Comparison of ENCODE assay signal across 34 mouse cellular contexts in genomic region chr8:3281296-3281695, GRCm38 (mm10).
"Had no signal": no experiment of that assay in that cellular context is flagged by ENCODE, and none has a peak within 500 bp of the region (broad histone marks: within the 10 kb centered on the region; RNA-seq: fewer than 3 reads in every experiment).

No protein-coding gene starts in this region.

- H3K27ac ChIP-seq: heart, embryonic 10.5 days; heart, embryonic 13.5 days; heart, embryonic 15.5 days; hindbrain, embryonic 10.5 days; hindbrain, embryonic 12.5 days; hindbrain, embryonic 13.5 days; hindbrain, embryonic 14.5 days; hindbrain, embryonic 15.5 days; hindbrain, postnatal 0 days; intestine, embryonic 15.5 days; kidney, embryonic 15.5 days; kidney, postnatal 0 days; layer of hippocampus, adult 2 months had no signal

- H3K4me3 ChIP-seq: heart, embryonic 10.5 days; heart, embryonic 12.5 days; heart, embryonic 13.5 days; heart, embryonic 15.5 days; hindbrain, embryonic 10.5 days; hindbrain, embryonic 12.5 days; hindbrain, embryonic 13.5 days; hindbrain, embryonic 15.5 days; intestine, embryonic 15.5 days; kidney, embryonic 15.5 days; layer of hippocampus, adult 2 months had no signal

- H3K9me3 ChIP-seq: heart, embryonic 12.5 days; heart, embryonic 13.5 days; heart, embryonic 15.5 days; hindbrain, embryonic 12.5 days; hindbrain, embryonic 13.5 days; hindbrain, embryonic 15.5 days; intestine, embryonic 15.5 days; kidney, embryonic 15.5 days had no signal

- H3K36me3 ChIP-seq: heart, embryonic 10.5 days; heart, embryonic 12.5 days; heart, embryonic 13.5 days; heart, embryonic 15.5 days; hindbrain, embryonic 12.5 days; hindbrain, embryonic 13.5 days; hindbrain, embryonic 15.5 days; intestine, embryonic 15.5 days; kidney, embryonic 15.5 days had no signal

- DNase-seq: heart, postnatal 10 days; heart, postnatal 14 days; heart, postnatal 36 days; heart, postnatal 4 days; kidney, adult 11 months; kidney, adult 18-20 months; kidney, adult 2 months; kidney, adult 8-10 months; kidney, adult 9 months; kidney, postnatal 10 days; kidney, postnatal 14 days; kidney, postnatal 25 days; kidney, postnatal 36 days; kidney, postnatal 4 days; layer of hippocampus, adult 9-11 months; layer of hippocampus, postnatal 36 days had no signal

- H3K27me3 ChIP-seq: heart, embryonic 12.5 days; heart, embryonic 13.5 days; heart, embryonic 15.5 days; hindbrain, embryonic 12.5 days; hindbrain, embryonic 13.5 days; hindbrain, embryonic 15.5 days; intestine, embryonic 15.5 days; kidney, embryonic 15.5 days had no signal

- H3K9ac ChIP-seq: heart, embryonic 12.5 days; heart, embryonic 13.5 days; heart, embryonic 15.5 days; hindbrain, embryonic 12.5 days; hindbrain, embryonic 13.5 days; hindbrain, embryonic 14.5 days; hindbrain, embryonic 15.5 days; intestine, embryonic 15.5 days; kidney, embryonic 15.5 days had no signal

- H3K4me2 ChIP-seq: heart, embryonic 11.5 days; heart, embryonic 12.5 days; heart, embryonic 13.5 days; heart, embryonic 15.5 days; hindbrain, embryonic 12.5 days; hindbrain, embryonic 13.5 days; hindbrain, embryonic 14.5 days; intestine, embryonic 15.5 days; kidney, embryonic 15.5 days had no signal

- ATAC-seq: hindbrain, embryonic 16.5 days; hindbrain, postnatal 0 days; inflammation-experienced regulatory T-cells, adult 6 months; intestine, embryonic 15.5 days; intestine, postnatal 0 days had no signal
